Mouse (Mus musculus): Measurements from ENCODE around the gene Cdkn1c. TPM values are rescaled to one million over a fixed set of nuclear protein-coding genes. Genes with fewer than 3 reads are reported as not detected.

Cdkn1c gene
- total RNA-seq, 2 experiments from 2014 or later, result 10.3 to 10.7 TPM

DNA sequence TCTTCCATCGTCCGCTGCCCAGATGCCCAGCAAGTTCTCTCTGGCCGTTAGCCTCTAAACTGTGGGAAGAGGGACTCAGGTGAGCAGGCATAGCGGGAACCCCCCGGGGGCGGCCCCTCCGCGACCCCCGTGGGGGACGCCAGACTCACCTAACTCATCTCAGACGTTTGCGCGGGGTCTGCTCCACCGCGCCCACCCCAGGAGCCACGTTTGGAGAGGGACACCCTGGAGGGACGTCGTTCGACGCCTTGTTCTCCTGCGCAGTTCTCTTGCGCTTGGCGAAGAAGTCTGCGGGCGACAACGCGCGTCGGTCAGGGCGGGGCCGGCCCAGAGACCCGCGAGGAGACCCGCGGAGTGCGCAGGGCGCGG, 1.9 kb downstream of the Cdkn1c start:
- Histone ChIP-seq H3K4me3 (peak overlapping the region; percentile 39), H3K27ac (no peak overlapping the region)
- no peak for DNase-seq (ENCODE audit: extremely low spot score in 1 of 2, low spot score in 2 of 2)
- TF ChIP-seq CTCF (IDR thresholded peaks at IDR 0.05), result no peak
- intact Hi-C loops (cut with DNase I), result no loop called here

DNA sequence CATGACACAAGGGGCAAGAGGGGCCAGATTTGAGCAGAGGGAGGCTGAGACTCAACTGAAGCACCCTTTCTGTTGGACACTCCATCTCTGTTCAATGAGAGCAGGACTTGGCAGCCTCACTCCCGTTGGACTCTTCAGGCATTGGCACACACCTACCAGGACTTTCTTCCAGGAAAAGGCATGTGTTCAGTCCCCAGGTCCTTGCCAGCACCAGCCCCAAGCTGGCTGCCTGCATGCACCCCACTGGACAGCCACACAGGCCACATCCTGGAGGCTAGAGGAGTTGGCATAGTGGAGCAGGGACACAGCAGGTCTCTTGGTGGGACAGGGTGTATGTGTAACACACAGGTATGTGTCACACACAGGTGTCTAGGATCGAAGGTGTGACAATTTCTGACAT, 13.7 kb downstream of the Cdkn1c start:
- Histone ChIP-seq H3K4me3 (no peak overlapping the region), H3K27ac (no peak overlapping the region)
- TF ChIP-seq CTCF (IDR thresholded peaks at IDR 0.05), result no peak
- no peak for DNase-seq (ENCODE audit: extremely low spot score in 1 of 2, low spot score in 2 of 2)
- intact Hi-C loops (cut with DNase I), result loop anchor here (5.0 kb wide), 1 partner anchor 75 kb away; no protein-coding TSS in a partner anchor

DNA sequence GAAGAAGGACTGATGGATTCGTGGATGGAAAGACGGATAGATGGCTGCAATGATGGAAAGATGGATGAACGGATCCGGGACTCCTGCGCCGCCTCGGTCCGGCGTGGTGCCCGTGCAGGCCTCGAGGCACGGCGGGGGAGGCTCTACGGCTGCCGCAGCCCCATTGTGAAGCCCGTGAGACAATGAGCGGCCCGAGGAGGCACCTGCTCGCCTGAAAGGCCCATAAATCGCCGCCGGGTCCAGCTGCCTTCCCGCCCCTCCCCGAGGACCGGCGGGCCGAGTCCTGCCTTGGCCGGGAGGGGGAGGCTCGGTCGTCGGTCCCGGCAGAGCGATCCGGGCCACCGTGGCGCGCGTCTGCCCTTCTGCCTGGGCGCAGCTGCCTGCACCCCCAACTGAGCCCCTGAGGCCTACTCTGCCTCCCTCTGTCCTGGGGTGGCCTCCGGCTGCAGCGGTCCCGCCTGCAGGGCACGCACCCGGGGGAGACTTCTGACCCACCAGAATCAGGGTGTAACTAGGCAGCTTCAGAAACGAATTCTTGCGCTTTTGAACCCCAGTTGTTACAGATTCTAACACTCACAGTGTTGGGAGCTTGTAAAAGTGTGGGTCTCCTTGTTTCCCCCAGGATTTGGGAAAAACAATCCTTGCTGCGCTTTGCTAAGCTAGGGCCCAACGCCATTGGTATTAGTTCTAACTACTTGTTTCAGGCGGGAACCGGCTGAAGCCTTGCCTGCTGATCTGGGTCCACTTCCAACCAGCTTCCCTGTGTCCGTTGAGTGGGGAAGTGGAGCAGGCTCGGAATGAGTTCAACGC, 15.0 kb downstream of the Cdkn1c start:
- DNase-seq (ENCODE audit: extremely low spot score in 1 of 2, low spot score in 2 of 2), result no peak
- H3K4me3 ChIP-seq, result peak overlapping the region; percentile 11
- no peak overlapping the region for H3K27ac ChIP-seq
- intact Hi-C loops (cut with DNase I), result loop anchor here (5.0 kb wide), 1 partner anchor 74 kb away; no protein-coding TSS in a partner anchor
- no peak; the same call in 1 of the 2 replicates for TF ChIP-seq CTCF (IDR thresholded peaks at IDR 0.05)

DNA sequence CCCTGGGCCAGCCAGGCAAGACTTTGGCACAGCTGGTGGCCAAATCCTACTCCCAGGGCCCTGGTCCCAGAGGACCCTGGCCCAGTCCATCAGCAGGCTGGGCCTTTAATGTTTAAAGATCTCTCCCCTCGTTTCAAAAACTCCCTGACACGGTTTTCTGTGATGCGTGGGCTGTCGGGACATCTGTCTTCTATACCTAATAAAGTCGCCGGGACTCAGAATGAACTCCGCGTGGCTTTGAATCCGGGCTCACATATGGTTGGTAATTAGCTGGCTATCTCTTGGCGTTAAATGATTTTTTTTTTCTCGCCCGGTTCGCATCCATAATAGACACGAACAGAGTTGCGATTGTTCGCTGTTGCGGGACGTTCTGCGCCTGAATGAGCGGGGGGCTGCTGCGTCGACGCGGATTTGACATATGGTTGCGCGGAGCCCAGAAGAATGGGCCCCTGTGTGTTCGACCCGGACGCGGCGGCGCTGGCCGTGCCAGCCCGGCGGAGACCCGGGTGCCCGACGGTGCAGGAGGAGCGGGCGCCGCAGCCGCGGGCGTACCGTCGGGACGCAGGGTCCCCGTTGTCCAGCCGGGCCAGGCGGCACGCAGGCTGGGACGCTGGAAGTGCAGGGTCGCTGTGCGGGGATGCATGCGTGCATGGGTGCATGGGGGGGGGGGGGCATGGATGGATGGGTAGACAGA, 15.7 kb downstream of the Cdkn1c start:
- TF ChIP-seq CTCF (IDR thresholded peaks at IDR 0.05), result no peak
- no peak for DNase-seq (ENCODE audit: extremely low spot score in 1 of 2, low spot score in 2 of 2)
- Histone ChIP-seq H3K4me3 (0 out of 2 replicates have a peak overlapping the region, but pooled peaks have one; percentile 11), H3K27ac (no peak overlapping the region)
- intact Hi-C loops (cut with DNase I), result loop anchor here (5.0 kb wide), 1 partner anchor 73 kb away; no protein-coding TSS in a partner anchor

DNA sequence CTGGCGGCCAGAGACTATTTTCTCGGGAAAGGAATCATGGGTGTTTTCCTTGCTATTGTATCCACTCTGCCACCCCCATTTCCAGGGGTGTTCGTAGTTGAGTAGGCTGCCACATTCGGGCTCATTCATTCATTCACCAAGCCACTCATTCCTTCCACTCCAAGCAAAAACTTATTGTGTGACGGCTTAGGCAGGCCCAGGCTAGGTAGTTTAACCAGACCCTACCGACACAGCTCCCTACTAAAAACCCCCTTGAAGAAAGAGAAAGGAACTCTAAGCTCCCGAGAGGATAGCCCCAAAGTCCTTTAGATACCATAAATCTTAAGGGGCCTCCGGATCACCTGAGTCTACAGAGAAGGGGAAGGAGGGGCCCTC, 16.3 kb downstream of the Cdkn1c start:
- no peak overlapping the region for H3K27ac ChIP-seq

DNA sequence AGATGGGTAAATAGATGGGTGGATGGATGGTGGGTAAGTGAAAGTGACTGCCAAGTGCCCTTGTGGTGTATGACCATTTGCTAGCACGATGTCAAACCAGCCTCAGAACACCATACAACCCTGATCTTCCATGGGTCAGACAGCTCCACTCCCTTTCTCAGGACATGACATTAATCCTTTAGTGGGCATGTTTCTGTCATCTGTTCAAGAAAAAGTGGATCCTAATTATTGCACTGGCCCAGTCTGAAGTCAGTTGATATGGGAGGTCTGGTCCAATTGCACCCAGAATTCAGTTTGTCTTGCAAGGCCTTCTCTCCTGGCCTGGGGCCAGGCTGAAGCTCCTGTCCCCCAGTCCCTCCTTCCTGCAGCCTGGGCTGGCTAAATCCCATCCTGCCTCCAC, 21.9 kb downstream of the Cdkn1c start:
- intact Hi-C loops (cut with DNase I), result no loop called here
- DNase-seq (ENCODE audit: extremely low spot score in 1 of 2, low spot score in 2 of 2), result no peak
- no peak for TF ChIP-seq CTCF (IDR thresholded peaks at IDR 0.05)
- Histone ChIP-seq H3K4me3 (no peak overlapping the region), H3K27ac (no peak overlapping the region)

More for the DNA sequence above, 16.3 kb downstream of the Cdkn1c start:
- DNase-seq (ENCODE audit: extremely low spot score in 1 of 2, low spot score in 2 of 2), result no peak
- TF ChIP-seq CTCF (IDR thresholded peaks at IDR 0.05), result no peak
- H3K4me3 ChIP-seq, result no peak overlapping the region
- intact Hi-C loops (cut with DNase I), result no loop called here

DNA sequence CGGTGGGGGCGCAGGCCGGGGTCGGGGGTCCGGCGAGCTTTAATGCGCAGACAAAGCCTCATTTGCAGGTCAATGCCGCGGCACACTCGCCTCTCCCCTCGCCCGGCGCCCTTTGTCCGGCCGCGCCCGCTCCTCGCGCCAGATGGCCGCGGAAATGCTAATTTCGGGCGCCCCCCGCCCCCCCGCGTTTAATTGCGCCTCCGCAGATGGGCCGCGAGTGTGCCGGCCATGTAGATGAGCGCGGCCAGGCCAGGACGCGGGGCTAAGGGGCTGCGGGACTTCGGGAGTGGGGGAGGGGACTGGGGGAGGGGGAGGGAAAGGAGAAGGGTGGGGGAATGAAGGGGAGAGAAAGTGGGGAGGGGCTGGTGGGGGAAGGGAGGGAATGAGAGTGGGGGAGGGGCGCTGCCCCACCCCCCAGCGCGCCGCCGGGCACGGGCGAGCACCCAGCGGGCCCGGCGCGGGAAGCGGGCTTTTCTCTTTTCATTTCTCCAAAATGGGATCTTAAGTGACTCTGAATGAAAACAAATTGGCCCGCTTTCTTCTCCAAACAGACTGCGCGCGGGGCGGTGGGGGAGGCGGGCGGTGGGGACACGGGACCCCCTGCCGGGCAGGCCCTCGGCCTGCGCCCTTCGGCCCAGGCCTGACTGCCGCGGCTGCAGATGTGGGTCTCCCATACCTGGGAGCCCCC, 22.8 kb downstream of the Cdkn1c start:
- TF ChIP-seq CTCF (IDR thresholded peaks at IDR 0.05), result no peak
- intact Hi-C loops (cut with DNase I), result no loop called here
- no peak for DNase-seq (ENCODE audit: extremely low spot score in 1 of 2, low spot score in 2 of 2)
- Histone ChIP-seq H3K4me3 (peak overlapping the region; percentile 52), H3K27ac (no peak overlapping the region)

DNA sequence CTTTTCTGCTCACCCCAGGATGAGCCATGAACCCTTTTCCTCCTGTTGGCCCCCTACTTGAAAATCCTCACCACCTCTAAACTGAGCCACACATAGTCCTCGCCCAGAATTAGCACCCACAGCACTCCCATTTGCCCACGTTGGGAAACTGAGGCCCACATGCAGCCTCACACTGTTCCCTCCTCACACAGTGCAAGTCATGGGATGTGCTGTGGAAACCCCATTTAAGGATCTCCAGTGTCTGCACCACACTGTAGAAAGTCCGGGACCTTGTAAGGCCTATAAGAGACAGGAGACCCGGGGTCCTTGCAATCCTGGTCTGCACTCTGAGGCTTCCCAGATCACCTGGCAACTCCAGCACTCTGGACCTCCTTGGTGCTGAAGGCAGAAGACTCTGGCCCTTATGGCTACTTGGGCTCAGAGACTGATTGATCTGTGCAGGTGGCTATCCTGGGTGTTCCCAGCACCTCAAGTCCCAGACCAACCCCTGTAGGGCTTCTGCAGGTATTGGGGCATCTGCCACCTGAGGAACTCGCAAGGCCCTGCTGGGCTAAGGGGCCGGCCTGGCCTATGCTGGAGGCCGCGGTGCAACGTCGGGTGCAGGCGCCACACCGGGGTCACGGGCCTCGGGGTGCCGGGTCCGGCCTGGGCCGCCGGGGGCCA, 23.5 kb downstream of the Cdkn1c start:
- no peak for DNase-seq (ENCODE audit: extremely low spot score in 1 of 2, low spot score in 2 of 2)
- H3K27ac ChIP-seq, result no peak overlapping the region
- H3K4me3 ChIP-seq, result peak overlapping the region; percentile 52
- intact Hi-C loops (cut with DNase I), result no loop called here
- no peak for TF ChIP-seq CTCF (IDR thresholded peaks at IDR 0.05)

DNA sequence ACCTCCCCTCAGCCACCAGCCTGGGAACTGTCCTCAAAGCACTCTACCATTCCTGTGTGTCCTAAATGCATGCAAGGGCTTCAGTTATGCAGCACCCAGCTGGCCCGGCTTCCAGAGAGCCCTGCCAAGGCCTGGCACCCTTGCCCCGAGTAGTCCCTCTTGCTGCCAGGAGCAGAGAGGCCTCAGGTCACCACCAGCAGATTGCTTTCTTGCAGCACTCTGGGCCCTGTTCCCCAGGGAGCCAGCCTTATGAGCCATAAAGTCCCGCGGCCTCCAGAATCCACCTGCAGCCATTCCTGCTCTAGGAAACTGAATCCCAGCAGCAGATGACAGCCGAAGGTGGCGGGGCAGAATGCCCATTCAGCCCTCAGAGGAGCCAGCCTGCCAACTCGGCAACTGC, 27.5 kb downstream of the Cdkn1c start:
- intact Hi-C loops (cut with DNase I), result no loop called here

DNA sequence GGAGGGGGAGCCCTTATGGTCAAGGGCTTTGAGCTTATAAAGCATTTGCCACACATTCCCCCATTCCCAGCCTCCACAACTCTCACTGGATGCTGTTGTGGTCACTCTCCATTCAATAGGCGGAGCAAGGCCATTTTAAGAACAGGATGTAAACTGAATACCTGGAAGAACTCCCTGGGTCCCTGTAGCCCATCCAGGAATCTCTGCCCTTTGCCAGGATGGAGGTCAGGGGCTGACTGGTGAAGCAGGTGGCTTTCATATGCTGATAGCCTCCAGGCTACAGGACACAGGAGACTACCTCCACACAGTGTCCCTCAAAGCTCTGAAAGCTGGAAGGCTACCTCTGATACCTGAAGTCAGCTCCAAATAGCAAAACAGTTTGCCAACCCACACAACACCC, 28.2 kb downstream of the Cdkn1c start:
- no peak for DNase-seq (ENCODE audit: extremely low spot score in 1 of 2, low spot score in 2 of 2)
- H3K4me3 ChIP-seq, result no peak overlapping the region
- no peak overlapping the region for H3K27ac ChIP-seq
- TF ChIP-seq CTCF (IDR thresholded peaks at IDR 0.05), result no peak
- intact Hi-C loops (cut with DNase I), result no loop called here

More for the DNA sequence above, 27.5 kb downstream of the Cdkn1c start:
- H3K4me3 ChIP-seq, result no peak overlapping the region
- TF ChIP-seq CTCF (IDR thresholded peaks at IDR 0.05), result no peak
- no peak for DNase-seq (ENCODE audit: extremely low spot score in 1 of 2, low spot score in 2 of 2)
- H3K27ac ChIP-seq, result no peak overlapping the region

DNA sequence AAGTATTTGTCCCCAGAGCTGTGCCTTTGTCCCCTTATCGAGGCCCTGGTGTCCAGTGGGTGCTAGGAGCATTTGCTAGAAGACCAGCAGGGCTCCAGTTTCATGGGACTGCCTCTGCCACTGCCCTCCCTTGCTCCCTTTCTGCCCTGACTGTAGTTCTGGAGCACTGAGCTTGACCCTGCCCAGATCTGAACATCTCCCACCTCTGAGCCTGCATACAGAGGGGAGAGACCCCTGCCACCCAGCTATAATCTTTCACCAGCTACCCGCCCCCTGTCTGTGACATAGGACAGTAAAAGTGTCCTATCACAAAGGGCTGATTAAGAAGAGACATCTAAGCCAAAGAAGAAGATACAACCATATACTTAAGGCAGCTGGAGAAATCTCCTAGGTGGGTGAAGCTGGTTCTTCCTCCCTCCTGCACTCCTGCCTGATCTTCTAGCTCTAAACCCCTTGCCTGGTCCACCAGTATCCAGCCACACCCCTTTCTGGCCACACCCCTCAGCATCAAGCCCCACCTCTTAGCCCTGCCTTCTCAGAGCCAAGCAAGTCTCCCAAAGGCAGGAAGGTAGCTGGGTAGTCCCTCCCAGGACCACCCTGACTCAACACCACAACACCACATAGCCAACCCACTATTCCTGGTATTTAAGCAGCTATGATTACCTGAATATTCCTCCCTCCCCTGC, 31.9 kb downstream of the Cdkn1c start:
- no peak for TF ChIP-seq CTCF (IDR thresholded peaks at IDR 0.05)
- Histone ChIP-seq H3K27ac (no peak overlapping the region), H3K4me3 (no peak overlapping the region)
- intact Hi-C loops (cut with DNase I), result no loop called here
- DNase-seq (ENCODE audit: extremely low spot score in 1 of 2, low spot score in 2 of 2), result no peak

Measured in left cerebral cortex, adult 2 months (tissue).